Mouse (Mus musculus): ENCODE measurements around the gene Tnk1. TPM values are rescaled to one million over a fixed set of nuclear protein-coding genes. Genes with fewer than 3 reads are reported as not detected.

Gene Tnk1
- polyA plus RNA-seq, 1 experiment from 2014 or later = 3.1 TPM

DNA sequence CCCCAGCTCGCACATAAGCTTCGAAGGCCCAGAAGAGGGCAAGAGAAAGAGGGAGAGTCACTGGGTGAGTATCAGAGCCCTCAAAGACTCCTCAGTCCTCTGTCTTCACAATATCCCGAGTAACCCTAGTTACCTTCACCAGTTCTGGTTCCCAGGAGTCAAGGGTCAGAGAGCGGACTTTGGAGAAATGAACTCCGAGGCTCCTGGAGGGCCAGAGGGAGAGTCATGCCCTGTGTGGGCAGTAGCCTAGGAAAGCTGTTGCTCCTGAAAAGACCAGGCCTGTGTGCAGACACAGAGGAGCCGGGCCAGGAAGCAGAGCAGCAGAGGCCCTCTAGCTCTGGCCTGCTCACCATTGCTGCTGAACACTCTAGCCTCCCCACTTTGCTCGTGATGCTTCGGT, 26.1 kb upstream of the Tnk1 start:
- Histone ChIP-seq H3K27me3 (replicated peaks; ENCODE audit: low read depth, poor library complexity, severe bottlenecking) (peaks cover 15% of the 10 kb centered on the region), H3K4me1 (peaks cover 31% of the 10 kb centered on the region), H3K4me3 (no peak overlapping the region), H3K36me3 (replicated peaks) (no peaks in the 10 kb centered on the region), H3K9me3 (no peaks in the 10 kb centered on the region), H3K27ac (replicated peaks) (peak overlapping the region; percentile 32; the same call in 1 of the 2 replicates)
- 85% methylated on average over 8 of the region's 8 CpGs for WGBS
- no peak for DNase-seq (ENCODE audit: low spot score)

DNA sequence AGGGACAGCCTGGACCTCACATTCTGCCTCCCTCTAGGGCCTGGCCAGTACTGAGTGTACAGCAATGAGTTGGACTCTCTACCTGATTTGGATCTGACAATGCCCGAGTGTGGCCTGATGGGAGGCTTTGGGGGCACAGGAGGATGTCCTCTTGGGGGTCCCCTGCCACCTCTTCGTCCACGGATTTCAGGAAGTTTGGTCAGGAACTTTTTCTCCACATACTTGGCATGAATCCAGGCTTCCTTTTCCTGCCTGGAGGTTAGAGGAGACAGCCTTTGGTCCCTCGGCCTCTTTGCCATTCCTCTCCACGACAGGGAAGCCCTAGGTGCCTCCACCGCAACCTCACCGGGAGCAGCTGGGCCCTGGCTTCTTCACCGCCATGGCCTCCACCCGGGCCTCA, 25.7 kb upstream of the Tnk1 start:
- Histone ChIP-seq H3K4me1 (peaks cover 35% of the 10 kb centered on the region), H3K9me3 (no peaks in the 10 kb centered on the region), H3K4me3 (no peak overlapping the region), H3K27me3 (replicated peaks; ENCODE audit: low read depth, poor library complexity, severe bottlenecking) (peaks cover 19% of the 10 kb centered on the region), H3K36me3 (replicated peaks) (no peaks in the 10 kb centered on the region), H3K27ac (replicated peaks) (0 out of 2 replicates have a peak overlapping the region, but pooled peaks have one; percentile 32)
- DNase-seq (ENCODE audit: low spot score) = no peak
- 85% methylated on average over 9 of the region's 9 CpGs for WGBS

DNA sequence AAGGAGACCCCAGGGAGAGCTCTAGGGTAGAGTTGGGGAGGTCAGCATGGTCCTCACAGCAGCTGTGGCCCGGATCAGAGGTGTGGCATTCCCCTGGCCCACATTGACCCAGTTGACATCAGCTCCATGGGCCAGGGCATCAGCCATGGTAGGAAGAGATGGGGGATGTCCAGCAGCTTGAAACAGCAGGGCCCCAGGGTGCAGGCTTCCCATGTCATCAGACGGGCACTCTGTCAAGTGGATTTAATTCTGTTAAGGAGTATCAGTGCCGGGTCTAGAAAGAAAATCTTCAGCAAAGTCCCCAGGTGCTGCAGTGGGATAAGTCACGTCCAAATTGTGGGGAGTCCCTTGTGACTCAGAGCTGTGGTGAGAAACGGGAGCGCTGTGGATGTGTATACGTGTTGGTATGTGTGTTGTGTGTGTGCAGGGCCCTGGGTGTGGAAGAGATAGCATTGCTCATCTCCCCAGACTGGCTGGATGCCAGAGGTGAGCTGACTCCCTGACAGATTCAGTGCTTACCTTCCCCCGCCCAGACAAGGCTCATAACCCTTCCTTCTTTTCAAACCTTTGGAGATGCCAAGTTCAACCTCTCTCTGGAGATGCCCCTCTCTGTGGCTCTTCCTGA, 25.1 kb upstream of the Tnk1 start:
- Histone ChIP-seq H3K4me3 (no peak overlapping the region), H3K27me3 (replicated peaks; ENCODE audit: low read depth, poor library complexity, severe bottlenecking) (peaks cover 23% of the 10 kb centered on the region), H3K27ac (replicated peaks) (no peak overlapping the region), H3K36me3 (replicated peaks) (no peaks in the 10 kb centered on the region), H3K4me1 (peaks cover 41% of the 10 kb centered on the region), H3K9me3 (no peaks in the 10 kb centered on the region)
- no peak for DNase-seq (ENCODE audit: low spot score)
- WGBS = 88% methylated on average over 8 of the region's 8 CpGs

DNA sequence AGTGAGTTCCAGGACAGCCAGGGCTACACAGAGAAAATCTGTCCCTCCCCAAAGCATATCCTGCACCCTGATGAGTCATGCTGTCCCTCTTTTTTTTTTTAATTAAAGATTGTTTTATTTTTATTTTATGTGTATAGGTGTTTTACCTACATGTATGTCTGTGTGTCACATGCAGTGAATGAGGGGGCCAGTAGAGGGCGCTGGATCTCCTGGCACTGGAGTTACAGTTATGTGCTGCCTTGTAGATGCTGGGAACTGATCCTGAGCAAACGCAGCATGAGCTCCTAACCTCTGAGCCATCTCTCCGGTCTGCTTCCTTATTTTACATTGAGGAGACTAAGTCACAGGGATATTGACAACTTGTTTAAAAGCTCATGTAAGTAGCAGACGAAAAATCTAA, 24.5 kb upstream of the Tnk1 start:
- H3K27ac ChIP-seq (replicated peaks) = no peak overlapping the region
- H3K4me1 ChIP-seq = peaks cover 46% of the 10 kb centered on the region
- no peaks in the 10 kb centered on the region for H3K9me3 ChIP-seq
- peak; percentile 39 for DNase-seq (ENCODE audit: low spot score)
- H3K4me3 ChIP-seq = no peak overlapping the region
- 63% methylated on average over 4 of the region's 4 CpGs for WGBS
- H3K27me3 ChIP-seq (replicated peaks; ENCODE audit: low read depth, poor library complexity, severe bottlenecking) = peaks cover 24% of the 10 kb centered on the region
- H3K36me3 ChIP-seq (replicated peaks) = no peaks in the 10 kb centered on the region

DNA sequence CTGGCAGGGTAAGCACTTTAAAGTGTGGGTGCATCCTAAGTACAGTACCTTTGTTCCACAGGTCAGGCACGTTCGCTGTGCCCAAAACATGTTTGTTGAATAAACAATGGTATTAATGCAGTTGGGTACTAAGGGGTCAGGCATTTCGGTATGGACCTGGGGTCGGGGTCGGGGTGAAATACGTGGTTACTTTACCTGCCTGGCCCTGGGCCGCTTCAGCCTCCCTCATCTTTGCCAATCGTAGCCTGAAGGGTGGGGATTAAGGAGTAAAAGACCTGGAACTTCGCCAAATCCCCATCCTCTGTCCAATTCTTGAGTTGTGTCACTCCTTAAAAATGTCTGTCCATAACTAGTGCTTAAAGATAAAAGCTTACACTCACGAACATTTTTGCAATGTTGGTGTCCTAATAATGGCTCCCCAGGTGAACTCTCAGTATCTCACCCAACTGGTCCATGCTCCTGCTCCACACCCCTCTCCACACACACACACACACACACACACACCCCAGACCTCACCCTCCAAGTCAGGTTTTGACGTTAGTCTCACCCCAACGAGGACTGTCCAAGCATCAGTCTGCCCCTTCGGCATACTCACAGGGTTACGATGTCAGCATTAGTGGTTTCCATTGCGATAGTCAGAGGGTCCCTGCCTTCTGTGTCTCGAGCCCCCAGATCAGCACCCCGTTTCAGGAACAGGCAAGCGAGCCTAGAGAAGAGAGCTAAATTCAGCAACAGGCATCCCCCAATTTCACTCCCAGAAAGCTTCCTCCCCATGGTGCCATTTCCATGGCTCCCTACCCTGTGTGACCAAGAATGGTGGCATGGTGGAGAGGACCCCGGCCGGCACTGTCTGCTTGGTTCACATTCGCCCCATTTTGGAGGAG, 23.5 kb upstream of the Tnk1 start:
- no peaks in the 10 kb centered on the region for H3K9me3 ChIP-seq
- peak overlapping the region; percentile 87 for H3K27ac ChIP-seq (replicated peaks)
- H3K36me3 ChIP-seq (replicated peaks) = no peaks in the 10 kb centered on the region
- H3K4me1 ChIP-seq = peaks cover 56% of the 10 kb centered on the region
- peak overlapping the region; percentile 62 for H3K4me3 ChIP-seq
- no peak for DNase-seq (ENCODE audit: low spot score)
- 62% methylated on average over 21 of the region's 21 CpGs for WGBS
- H3K27me3 ChIP-seq (replicated peaks; ENCODE audit: low read depth, poor library complexity, severe bottlenecking) = peaks cover 26% of the 10 kb centered on the region

DNA sequence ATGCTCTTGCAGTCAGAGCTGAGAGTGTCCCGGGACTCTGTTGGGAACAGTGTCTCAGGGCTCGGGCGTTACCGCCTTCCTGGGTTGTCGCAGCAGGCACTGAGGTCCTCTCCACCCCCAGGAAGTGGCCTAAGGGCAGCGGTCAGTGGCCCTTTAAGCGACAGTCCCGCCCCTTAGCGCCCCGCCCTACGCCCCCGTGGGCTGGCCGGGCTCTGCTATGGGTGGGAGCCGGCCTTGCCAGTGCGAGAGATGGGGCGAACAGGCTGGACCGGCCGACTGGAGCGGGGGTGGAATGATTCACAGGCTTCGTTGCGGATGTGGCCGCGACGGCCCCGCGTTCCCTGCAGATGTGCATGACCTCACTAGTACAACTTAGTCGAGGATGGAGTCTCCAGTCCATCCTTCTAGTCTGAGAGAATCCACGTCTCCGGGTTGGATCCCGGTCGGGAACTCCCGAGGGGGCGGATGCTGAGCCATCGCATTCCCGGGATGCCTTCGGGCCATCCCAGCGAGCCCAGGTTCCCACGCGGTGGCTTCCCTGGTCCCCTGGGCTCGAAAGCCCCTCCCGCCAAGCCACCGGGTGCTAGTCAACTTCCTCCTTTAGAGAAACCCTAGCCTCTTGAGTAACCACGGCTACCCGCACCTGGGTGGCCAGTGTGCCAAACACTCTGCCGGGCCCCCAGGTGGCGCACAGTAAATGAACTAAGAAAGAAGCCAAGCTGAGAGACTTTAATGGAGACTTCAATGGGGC, 22.5 kb upstream of the Tnk1 start, which contains the start of gene Kctd11:
Gene Kctd11 (minus strand): TSS at position 554 of the 751 bp plus-strand sequence.
- peak; percentile 89 for DNase-seq (ENCODE audit: low spot score)
- WGBS = under 1% methylated on average over 46 of the region's 46 CpGs
- Histone ChIP-seq H3K27ac (replicated peaks) (peak within 1 kb of the TSS; percentile 87), H3K36me3 (replicated peaks) (no peaks in the 10 kb centered on the region), H3K4me3 (peak within 1 kb of the TSS; percentile 62), H3K27me3 (replicated peaks; ENCODE audit: low read depth, poor library complexity, severe bottlenecking) (peaks cover 26% of the 10 kb centered on the region), H3K9me3 (no peaks in the 10 kb centered on the region), H3K4me1 (peaks cover 66% of the 10 kb centered on the region)

DNA sequence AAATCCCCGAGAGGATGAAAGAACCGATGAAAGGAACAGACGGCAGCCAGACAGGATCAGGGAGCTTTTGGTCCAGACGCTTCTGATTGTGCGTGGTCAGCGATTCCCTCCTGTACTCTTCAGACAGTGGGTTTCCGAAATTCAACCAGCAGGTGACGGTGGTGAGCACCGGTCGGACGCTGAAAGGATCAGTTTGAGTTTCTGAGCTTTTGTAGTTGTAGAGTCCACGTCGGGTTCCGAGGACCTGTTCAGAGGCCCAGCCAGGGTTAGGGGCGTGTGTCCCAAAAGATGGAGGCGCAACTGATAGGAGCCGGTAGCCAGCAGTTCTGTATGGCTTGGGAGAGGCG, 21.9 kb upstream of the Tnk1 start:
- peak; percentile 80 for DNase-seq (ENCODE audit: low spot score)
- WGBS = under 1% methylated on average over 18 of the region's 18 CpGs
- Histone ChIP-seq H3K27me3 (replicated peaks; ENCODE audit: low read depth, poor library complexity, severe bottlenecking) (peaks cover 26% of the 10 kb centered on the region), H3K4me1 (peaks cover 68% of the 10 kb centered on the region), H3K9me3 (no peaks in the 10 kb centered on the region), H3K36me3 (replicated peaks) (no peaks in the 10 kb centered on the region), H3K27ac (replicated peaks) (peak overlapping the region; percentile 87), H3K4me3 (peak overlapping the region; percentile 62)

DNA sequence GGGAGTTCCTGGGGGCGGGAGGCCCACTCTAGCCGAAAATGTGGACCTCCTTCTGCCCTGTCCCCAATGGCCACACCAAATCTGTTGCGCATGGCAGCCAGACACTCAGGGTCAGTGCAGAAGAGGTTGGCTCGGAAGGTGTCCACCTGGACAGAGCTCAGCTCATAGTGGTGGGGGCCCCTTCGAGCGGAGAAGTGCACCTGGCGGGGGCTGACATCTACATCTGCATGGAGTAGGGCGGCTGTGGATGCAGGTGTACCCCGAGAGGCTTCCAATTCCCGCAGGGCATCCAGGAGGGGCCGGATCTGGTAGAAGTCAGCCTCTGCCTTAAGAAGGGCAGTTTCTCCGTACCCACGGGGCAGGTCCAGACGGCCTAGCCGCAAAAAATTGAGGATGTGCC, 21.2 kb upstream of the Tnk1 start:
- peak overlapping the region; percentile 87; the same call in 1 of the 2 replicates for H3K27ac ChIP-seq (replicated peaks)

DNA sequence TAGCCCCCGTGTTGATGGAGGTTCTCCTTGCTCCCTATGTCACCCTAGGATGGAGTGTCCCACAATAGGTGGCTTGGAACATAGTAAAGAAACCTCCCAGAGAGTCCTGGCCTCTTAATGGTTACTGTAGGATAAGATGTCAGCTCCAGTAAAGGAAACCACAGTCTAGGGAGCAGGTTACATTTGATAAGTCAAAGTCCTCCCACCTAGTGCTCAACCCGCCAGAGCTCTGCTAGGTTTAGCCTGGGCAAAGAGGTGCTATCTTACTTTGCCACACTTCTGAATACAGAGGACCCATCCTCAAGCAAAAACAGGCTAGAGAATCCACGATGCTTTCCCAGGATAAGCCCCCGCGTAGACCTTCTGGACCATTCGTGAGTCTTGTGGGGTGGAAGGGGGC, 20.4 kb upstream of the Tnk1 start:
- no peak for DNase-seq (ENCODE audit: low spot score)
- H3K36me3 ChIP-seq (replicated peaks) = no peaks in the 10 kb centered on the region
- peak overlapping the region; percentile 87; the same call in 1 of the 2 replicates for H3K27ac ChIP-seq (replicated peaks)
- WGBS = 92% methylated on average over 6 of the region's 6 CpGs
- H3K4me3 ChIP-seq = peak overlapping the region; percentile 62
- H3K4me1 ChIP-seq = peaks cover 64% of the 10 kb centered on the region
- no peaks in the 10 kb centered on the region for H3K9me3 ChIP-seq
- peaks cover 26% of the 10 kb centered on the region for H3K27me3 ChIP-seq (replicated peaks; ENCODE audit: low read depth, poor library complexity, severe bottlenecking)

More for the DNA sequence above, 21.2 kb upstream of the Tnk1 start:
- Histone ChIP-seq H3K36me3 (replicated peaks) (no peaks in the 10 kb centered on the region), H3K9me3 (no peaks in the 10 kb centered on the region), H3K4me1 (peaks cover 66% of the 10 kb centered on the region), H3K4me3 (peak overlapping the region; percentile 62), H3K27me3 (replicated peaks; ENCODE audit: low read depth, poor library complexity, severe bottlenecking) (peaks cover 26% of the 10 kb centered on the region)
- no peak for DNase-seq (ENCODE audit: low spot score)
- WGBS = 57% methylated on average over 15 of the region's 15 CpGs

DNA sequence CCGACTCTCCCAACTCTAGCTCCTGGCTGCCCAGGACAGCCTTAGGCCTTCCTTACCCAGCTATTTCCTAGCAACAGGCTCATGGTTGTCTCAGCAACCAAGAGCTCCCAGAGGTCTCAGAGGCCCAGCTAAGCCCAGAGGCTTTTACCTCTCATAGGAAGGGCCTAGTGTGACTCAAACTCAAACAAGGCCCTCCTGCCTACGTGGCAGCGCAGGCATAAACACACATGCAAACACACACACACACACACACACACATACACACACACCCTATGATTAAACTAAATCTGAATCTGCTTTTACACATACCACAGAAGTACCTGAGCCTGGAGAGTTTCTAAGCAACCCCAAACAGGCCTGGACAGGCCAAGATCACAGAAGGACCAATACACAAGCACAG, 19.9 kb upstream of the Tnk1 start:
- Histone ChIP-seq H3K4me3 (peak overlapping the region; percentile 62; the same call in 1 of the 2 replicates), H3K36me3 (replicated peaks) (no peaks in the 10 kb centered on the region), H3K9me3 (no peaks in the 10 kb centered on the region), H3K4me1 (peaks cover 64% of the 10 kb centered on the region), H3K27ac (replicated peaks) (peak overlapping the region; percentile 2; the same call in 1 of the 2 replicates), H3K27me3 (replicated peaks; ENCODE audit: low read depth, poor library complexity, severe bottlenecking) (peaks cover 26% of the 10 kb centered on the region)
- WGBS = 82% methylated on average over 3 of the region's 3 CpGs
- no peak for DNase-seq (ENCODE audit: low spot score)

DNA sequence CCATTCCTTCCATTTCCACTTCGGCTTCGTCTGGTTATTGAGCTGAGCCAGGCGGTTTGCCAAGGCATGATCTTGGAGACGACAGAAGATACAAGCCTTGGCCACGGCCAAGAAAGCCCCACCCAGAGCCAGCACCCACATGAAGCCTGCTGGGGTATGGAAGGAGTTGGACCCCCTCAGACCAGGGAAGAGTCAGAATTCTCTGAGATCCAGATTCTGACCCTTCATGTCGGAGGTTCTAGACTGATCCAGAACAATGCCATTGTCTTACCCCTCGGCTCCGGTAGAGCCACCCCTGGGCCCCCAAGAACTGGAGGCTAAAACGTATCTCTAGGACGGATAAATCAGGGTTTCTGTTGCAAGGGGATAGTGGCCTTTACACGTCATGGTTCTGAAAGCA, 19.3 kb upstream of the Tnk1 start, which contains the start of gene Tmem95:
Gene Tmem95 (minus strand): TSS at position 141 of the 400 bp plus-strand sequence.
- no peaks in the 10 kb centered on the region for H3K9me3 ChIP-seq
- no peak for DNase-seq (ENCODE audit: low spot score)
- peak within 1 kb of the TSS; percentile 74 for H3K27ac ChIP-seq (replicated peaks)
- peak within 1 kb of the TSS; percentile 62 for H3K4me3 ChIP-seq
- 92% methylated on average over 11 of the region's 11 CpGs for WGBS
- no peaks in the 10 kb centered on the region for H3K36me3 ChIP-seq (replicated peaks)
- H3K27me3 ChIP-seq (replicated peaks; ENCODE audit: low read depth, poor library complexity, severe bottlenecking) = peaks cover 26% of the 10 kb centered on the region
- H3K4me1 ChIP-seq = peaks cover 64% of the 10 kb centered on the region

DNA sequence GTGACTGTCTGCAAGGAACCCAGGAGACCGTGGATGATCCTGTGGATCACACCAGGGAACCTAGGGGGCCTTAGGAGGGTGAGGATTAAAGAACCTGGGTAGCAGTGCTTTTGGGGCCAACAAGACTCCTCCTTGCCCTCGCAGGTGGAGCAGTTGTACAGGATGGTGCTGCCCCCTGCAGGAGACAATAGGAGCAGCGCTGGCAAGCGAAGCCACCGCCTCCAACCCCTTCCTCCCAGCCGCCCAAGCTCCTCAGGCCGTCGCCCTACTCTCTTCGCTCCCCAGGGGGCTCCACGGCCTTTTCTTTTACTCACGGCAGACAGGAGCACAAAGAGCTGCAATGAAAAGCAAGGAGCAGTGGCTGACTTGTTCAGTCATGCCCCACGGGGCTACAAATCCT, 18.3 kb upstream of the Tnk1 start:
- DNase-seq (ENCODE audit: low spot score) = peak; percentile 88
- H3K9me3 ChIP-seq = no peaks in the 10 kb centered on the region
- H3K4me3 ChIP-seq = peak overlapping the region; percentile 45
- H3K27me3 ChIP-seq (replicated peaks; ENCODE audit: low read depth, poor library complexity, severe bottlenecking) = peaks cover 19% of the 10 kb centered on the region
- WGBS = 2% methylated on average over 12 of the region's 12 CpGs
- no peaks in the 10 kb centered on the region for H3K36me3 ChIP-seq (replicated peaks)
- H3K27ac ChIP-seq (replicated peaks) = peak overlapping the region; percentile 74
- H3K4me1 ChIP-seq = peaks cover 60% of the 10 kb centered on the region

Data from embryonic facial prominence, embryonic 10.5 days (tissue).